Mouse (Mus musculus): Measurements from ENCODE around the gene Tmem117. TPM values are rescaled to one million over a fixed set of nuclear protein-coding genes. Genes with fewer than 3 reads are reported as not detected.

Tmem117 gene
- polyA plus RNA-seq (2015; fragmentation: Nextera tagmentation; extraction: Ambion mirVana) = 3.8 and 4.6 TPM in 2 replicates

- no peak within 1 kb of the TSS for H3K27ac ChIP-seq (ENCODE audit: low read length)
- H3K9ac ChIP-seq (ENCODE audit: low read length) = peak within 1 kb of the TSS; percentile 76
- peak within 1 kb of the TSS; percentile 59 for H3K4me3 ChIP-seq (replicated peaks; ENCODE audit: low read length)
- peaks cover 16% of the 10 kb centered on the region for H3K27me3 ChIP-seq (ENCODE audit: control insufficient read depth, insufficient read depth, low read length)
- no peaks in the 10 kb centered on the region for H3K9me3 ChIP-seq (replicated peaks; ENCODE audit: control insufficient read depth, low read length)
- under 1% methylated on average over 68 of the region's 96 CpGs for WGBS
- H3K4me1 ChIP-seq (ENCODE audit: control insufficient read depth, insufficient read depth, low read length) = no peaks in the 10 kb centered on the region
- H3K4me2 ChIP-seq (ENCODE audit: low read depth, low read length) = peak within 1 kb of the TSS; percentile 99
- ATAC-seq (ENCODE audit: insufficient read depth, low FRiP score) = peak; percentile 81; the same call in 1 of the 2 replicates
- H3K36me3 ChIP-seq (ENCODE audit: control insufficient read depth, insufficient read depth, low read length) = no peaks in the 10 kb centered on the region
Measured at GRCm38 (mm10) chr15:94628830-94629601, at the start of gene Tmem117. TSS of gene Tmem117 (plus strand) at chr15:94629232.

- ATAC-seq (ENCODE audit: insufficient read depth, low FRiP score) = no peak
- Histone ChIP-seq H3K36me3 (ENCODE audit: control insufficient read depth, insufficient read depth, low read length) (peaks cover 30% of the 10 kb centered on the region), H3K9me3 (replicated peaks; ENCODE audit: control insufficient read depth, low read length) (no peaks in the 10 kb centered on the region), H3K4me2 (ENCODE audit: low read depth, low read length) (no peak overlapping the region), H3K4me3 (replicated peaks; ENCODE audit: low read length) (no peak overlapping the region), H3K27me3 (ENCODE audit: control insufficient read depth, insufficient read depth, low read length) (no peaks in the 10 kb centered on the region), H3K27ac (ENCODE audit: low read length) (0 out of 2 replicates have a peak overlapping the region, but pooled peaks have one; percentile 0), H3K9ac (ENCODE audit: low read length) (no peak overlapping the region), H3K4me1 (ENCODE audit: control insufficient read depth, insufficient read depth, low read length) (no peaks in the 10 kb centered on the region)
- WGBS = 57% methylated on average over 7 of the region's 7 CpGs
Measured at GRCm38 (mm10) chr15:94582000-94582593, 46.9 kb upstream of the Tmem117 start.

- peaks cover 30% of the 10 kb centered on the region for H3K36me3 ChIP-seq (ENCODE audit: control insufficient read depth, insufficient read depth, low read length)
- H3K9ac ChIP-seq (ENCODE audit: low read length) = no peak overlapping the region
- no peak overlapping the region for H3K4me3 ChIP-seq (replicated peaks; ENCODE audit: low read length)
- no peak overlapping the region for H3K4me2 ChIP-seq (ENCODE audit: low read depth, low read length)
- no peaks in the 10 kb centered on the region for H3K9me3 ChIP-seq (replicated peaks; ENCODE audit: control insufficient read depth, low read length)
- H3K27ac ChIP-seq (ENCODE audit: low read length) = no peak overlapping the region
- 60% methylated on average over 10 of the region's 10 CpGs for WGBS
- H3K4me1 ChIP-seq (ENCODE audit: control insufficient read depth, insufficient read depth, low read length) = no peaks in the 10 kb centered on the region; the same call in 1 of the 2 replicates
- no peak; the same call in 1 of the 2 replicates for ATAC-seq (ENCODE audit: insufficient read depth, low FRiP score)
- H3K27me3 ChIP-seq (ENCODE audit: control insufficient read depth, insufficient read depth, low read length) = no peaks in the 10 kb centered on the region
Measured at GRCm38 (mm10) chr15:94583153-94583552, 45.9 kb upstream of the Tmem117 start.

GRCm38 (mm10) chr15:94584738-94585137 is 44.3 kb upstream of the Tmem117 start:
- H3K36me3 ChIP-seq (ENCODE audit: control insufficient read depth, insufficient read depth, low read length) = peaks cover 30% of the 10 kb centered on the region
- H3K27ac ChIP-seq (ENCODE audit: low read length) = no peak overlapping the region
- ATAC-seq (ENCODE audit: insufficient read depth, low FRiP score) = no peak
- no peaks in the 10 kb centered on the region for H3K27me3 ChIP-seq (ENCODE audit: control insufficient read depth, insufficient read depth, low read length)
- no peak overlapping the region for H3K4me3 ChIP-seq (replicated peaks; ENCODE audit: low read length)
- 84% methylated on average over 4 of the region's 4 CpGs for WGBS
- H3K4me1 ChIP-seq (ENCODE audit: control insufficient read depth, insufficient read depth, low read length) = no peaks in the 10 kb centered on the region; the same call in 1 of the 2 replicates
- H3K9me3 ChIP-seq (replicated peaks; ENCODE audit: control insufficient read depth, low read length) = no peaks in the 10 kb centered on the region
- no peak overlapping the region for H3K4me2 ChIP-seq (ENCODE audit: low read depth, low read length)
- H3K9ac ChIP-seq (ENCODE audit: low read length) = no peak overlapping the region

GRCm38 (mm10) chr15:94587826-94588715 is 41.0 kb upstream of the Tmem117 start:
- H3K27ac ChIP-seq (ENCODE audit: low read length) = no peak overlapping the region
- no peaks in the 10 kb centered on the region for H3K9me3 ChIP-seq (replicated peaks; ENCODE audit: control insufficient read depth, low read length)
- H3K9ac ChIP-seq (ENCODE audit: low read length) = no peak overlapping the region
- H3K27me3 ChIP-seq (ENCODE audit: control insufficient read depth, insufficient read depth, low read length) = no peaks in the 10 kb centered on the region
- 79% methylated on average over 9 of the region's 9 CpGs for WGBS
- H3K4me1 ChIP-seq (ENCODE audit: control insufficient read depth, insufficient read depth, low read length) = peaks cover 2% of the 10 kb centered on the region; the same call in 1 of the 2 replicates
- H3K4me2 ChIP-seq (ENCODE audit: low read depth, low read length) = peak overlapping the region; percentile 75
- peaks cover 22% of the 10 kb centered on the region; the same call in 1 of the 2 replicates for H3K36me3 ChIP-seq (ENCODE audit: control insufficient read depth, insufficient read depth, low read length)
- no peak for ATAC-seq (ENCODE audit: insufficient read depth, low FRiP score)
- no peak overlapping the region for H3K4me3 ChIP-seq (replicated peaks; ENCODE audit: low read length)

- Histone ChIP-seq H3K4me2 (ENCODE audit: low read depth, low read length) (peak within 1 kb of the TSS; percentile 75), H3K4me1 (ENCODE audit: control insufficient read depth, insufficient read depth, low read length) (peaks cover 2% of the 10 kb centered on the region; the same call in 1 of the 2 replicates), H3K4me3 (replicated peaks; ENCODE audit: low read length) (peak within 1 kb of the TSS; percentile 71), H3K9ac (ENCODE audit: low read length) (peak within 1 kb of the TSS; percentile 98), H3K36me3 (ENCODE audit: control insufficient read depth, insufficient read depth, low read length) (peaks cover 9% of the 10 kb centered on the region; the same call in 1 of the 2 replicates), H3K27ac (ENCODE audit: low read length) (peak within 1 kb of the TSS; percentile 64), H3K9me3 (replicated peaks; ENCODE audit: control insufficient read depth, low read length) (no peaks in the 10 kb centered on the region), H3K27me3 (ENCODE audit: control insufficient read depth, insufficient read depth, low read length) (no peaks in the 10 kb centered on the region)
- WGBS = under 1% methylated on average over 69 of the region's 70 CpGs
- ATAC-seq (ENCODE audit: insufficient read depth, low FRiP score) = peak; percentile 99
Measured at GRCm38 (mm10) chr15:94589219-94590075, 39.6 kb upstream of the Tmem117 start, which contains the start of gene Twf1. TSS of gene Twf1 (minus strand) at chr15:94589889.

GRCm38 (mm10) chr15:94590083-94590482 is 38.9 kb upstream of the Tmem117 start:
- Histone ChIP-seq H3K4me2 (ENCODE audit: low read depth, low read length) (peak overlapping the region; percentile 60), H3K9ac (ENCODE audit: low read length) (peak overlapping the region; percentile 60), H3K9me3 (replicated peaks; ENCODE audit: control insufficient read depth, low read length) (no peaks in the 10 kb centered on the region), H3K4me1 (ENCODE audit: control insufficient read depth, insufficient read depth, low read length) (peaks cover 2% of the 10 kb centered on the region; the same call in 1 of the 2 replicates), H3K4me3 (replicated peaks; ENCODE audit: low read length) (peak overlapping the region; percentile 71), H3K27ac (ENCODE audit: low read length) (no peak overlapping the region), H3K36me3 (ENCODE audit: control insufficient read depth, insufficient read depth, low read length) (peaks cover 8% of the 10 kb centered on the region; the same call in 1 of the 2 replicates), H3K27me3 (ENCODE audit: control insufficient read depth, insufficient read depth, low read length) (no peaks in the 10 kb centered on the region)
- WGBS = 10% methylated on average over 8 of the region's 8 CpGs
- ATAC-seq (ENCODE audit: insufficient read depth, low FRiP score) = no peak

- Histone ChIP-seq H3K9ac (ENCODE audit: low read length) (no peak overlapping the region), H3K9me3 (replicated peaks; ENCODE audit: control insufficient read depth, low read length) (no peaks in the 10 kb centered on the region), H3K27ac (ENCODE audit: low read length) (no peak overlapping the region), H3K4me3 (replicated peaks; ENCODE audit: low read length) (no peak overlapping the region), H3K4me2 (ENCODE audit: low read depth, low read length) (no peak overlapping the region), H3K4me1 (ENCODE audit: control insufficient read depth, insufficient read depth, low read length) (peaks cover 2% of the 10 kb centered on the region; the same call in 1 of the 2 replicates), H3K36me3 (ENCODE audit: control insufficient read depth, insufficient read depth, low read length) (0 out of 2 replicates have a peak, but pooled peaks cover under 1% of the 10 kb centered on the region), H3K27me3 (ENCODE audit: control insufficient read depth, insufficient read depth, low read length) (no peaks in the 10 kb centered on the region)
- ATAC-seq (ENCODE audit: insufficient read depth, low FRiP score) = no peak
- WGBS = 79% methylated on average over 4 of the region's 4 CpGs
Measured at GRCm38 (mm10) chr15:94591356-94591755, 37.7 kb upstream of the Tmem117 start.

All from stomach, embryonic 16.5 days (tissue).